Mouse (Mus musculus): Measurements from ENCODE around the gene Txndc11.

DNA sequence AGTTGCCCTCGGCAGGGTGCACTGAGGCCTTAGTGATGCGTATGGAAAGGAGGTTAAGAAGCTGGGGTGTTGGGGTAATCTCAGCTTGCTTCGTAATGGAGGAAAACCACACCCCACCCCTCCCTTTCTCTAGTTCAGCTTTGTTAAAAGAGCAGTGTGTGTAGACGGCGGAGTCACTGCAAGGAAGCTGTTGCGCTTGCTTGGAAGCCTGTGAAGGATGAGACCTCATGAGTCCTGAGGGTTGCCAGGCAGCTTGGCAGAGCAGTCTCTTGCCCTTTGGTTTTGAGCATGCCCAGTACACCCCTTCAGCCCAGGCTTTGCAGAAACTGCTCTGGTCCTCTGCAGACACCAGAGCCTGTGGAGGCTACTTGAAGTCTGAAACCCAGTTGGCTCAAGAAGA, 61.4 kb downstream of the Txndc11 start:
- TF ChIP-seq CTCF (conservative IDR thresholded peaks at IDR 0.05; ENCODE audit: low read length) (no peak), NANOG (IDR thresholded peaks at IDR 0.05; ENCODE audit: borderline replicate concordance, low read length) (no peak)
